Mouse (Mus musculus) left cerebral cortex, postnatal 4 days (tissue): Measurements from ENCODE around the gene Sec22b. TPM values are rescaled to one million over a fixed set of nuclear protein-coding genes. Genes with fewer than 3 reads are reported as not detected.

ENCODE experiments used
- DNase-seq: peaks from one replicate; pipeline ENCODE4 v3.0.0-alpha.2; 2022
- intact Hi-C: fragments of 180-260 bp; cut with DNase I; formaldehyde crosslinking; loops from one replicate; pipeline ENCODE4 v1.15.1; 2025
- total RNA-seq, 2 experiments: library from RNA; stranded (reverse); gene quantifications; 2 replicates each; pipeline ENCODE4 v1.2.3; 2021

Sec22b gene
- total RNA-seq, 2 experiments from 2014 or later: 62.9 to 63.7 TPM

- no peak for DNase-seq
- intact Hi-C loops: no loop called here
Observed at GRCm38 (mm10) chr3:97901586-97901985, 596 bp downstream of the Sec22b start.

GRCm38 (mm10) chr3:97909737-97910136, 8.7 kb downstream of the Sec22b start:
- intact Hi-C loops: no loop called here
- DNase-seq: no peak

GRCm38 (mm10) chr3:97911093-97911492, 10.1 kb downstream of the Sec22b start:
- no peak for DNase-seq
- intact Hi-C loops: no loop called here

GRCm38 (mm10) chr3:97915081-97915480, 14.1 kb downstream of the Sec22b start:
- DNase-seq: no peak
- intact Hi-C loops: no loop called here

- DNase-seq: no peak
- intact Hi-C loops: no loop called here
Observed at GRCm38 (mm10) chr3:97918885-97919550, 18.0 kb downstream of the Sec22b start.

- intact Hi-C loops: no loop called here
- DNase-seq: no peak
Observed at GRCm38 (mm10) chr3:97925246-97925645, 24.3 kb downstream of the Sec22b start.

GRCm38 (mm10) chr3:97927322-97927721, 26.3 kb downstream of the Sec22b start:
- no peak for DNase-seq
- intact Hi-C loops: no loop called here

- DNase-seq: peak; percentile 82
- intact Hi-C loops: loop anchor here (2.0 kb wide), 1 partner anchor 296 kb away; no protein-coding TSS in a partner anchor
Observed at GRCm38 (mm10) chr3:97928968-97929858, 28.2 kb downstream of the Sec22b start.

- no peak for DNase-seq
- intact Hi-C loops: loop anchor here (10.0 kb wide), 1 partner anchor 385 kb away; no protein-coding TSS in a partner anchor
Observed at GRCm38 (mm10) chr3:97930141-97930786, 29.3 kb downstream of the Sec22b start.

GRCm38 (mm10) chr3:97930787-97931158, 29.8 kb downstream of the Sec22b start:
- DNase-seq: no peak
- intact Hi-C loops: loop anchor here (10.0 kb wide), 1 partner anchor 384 kb away; no protein-coding TSS in a partner anchor

GRCm38 (mm10) chr3:97931310-97931885, 30.4 kb downstream of the Sec22b start:
- intact Hi-C loops: loop anchor here (10.0 kb wide), 1 partner anchor 383 kb away; no protein-coding TSS in a partner anchor
- DNase-seq: no peak

- intact Hi-C loops: loop anchor here (10.0 kb wide), 1 partner anchor 383 kb away; no protein-coding TSS in a partner anchor
- DNase-seq: no peak
Observed at GRCm38 (mm10) chr3:97932131-97932530, 31.1 kb downstream of the Sec22b start.

- intact Hi-C loops: loop anchor here (10.0 kb wide), 1 partner anchor 382 kb away; no protein-coding TSS in a partner anchor
Observed at GRCm38 (mm10) chr3:97932771-97933170, 31.8 kb downstream of the Sec22b start.

GRCm38 (mm10) chr3:97933251-97933650, 32.3 kb downstream of the Sec22b start:
- intact Hi-C loops: loop anchor here (10.0 kb wide), 1 partner anchor 382 kb away; no protein-coding TSS in a partner anchor
- DNase-seq: no peak

More at GRCm38 (mm10) chr3:97932771-97933170, 31.8 kb downstream of the Sec22b start:
- DNase-seq: no peak

GRCm38 (mm10) chr3:97933811-97934210, 32.8 kb downstream of the Sec22b start:
- intact Hi-C loops: loop anchor here (10.0 kb wide), 1 partner anchor 381 kb away; no protein-coding TSS in a partner anchor
- no peak for DNase-seq

GRCm38 (mm10) chr3:97934331-97935300, 33.6 kb downstream of the Sec22b start:
- intact Hi-C loops: loop anchor here (10.0 kb wide), 1 partner anchor 380 kb away; no protein-coding TSS in a partner anchor
- DNase-seq: no peak

- intact Hi-C loops: loop anchor here (10.0 kb wide), 1 partner anchor 377 kb away; no protein-coding TSS in a partner anchor
Observed at GRCm38 (mm10) chr3:97937068-97937944, 36.3 kb downstream of the Sec22b start.

GRCm38 (mm10) chr3:97937945-97938266, 36.9 kb downstream of the Sec22b start:
- DNase-seq: no peak
- intact Hi-C loops: loop anchor here (10.0 kb wide), 1 partner anchor 377 kb away; no protein-coding TSS in a partner anchor

More at GRCm38 (mm10) chr3:97937068-97937944, 36.3 kb downstream of the Sec22b start:
- DNase-seq: no peak
